In genomic region chr6:98697571-98697970, GRCm38 (mm10) we compare ENCODE assay signal across 22 mouse cellular contexts.
"Had no signal": no experiment of that assay in that cellular context is flagged by ENCODE, and none has a peak within 500 bp of the region (broad histone marks: within the 10 kb centered on the region; RNA-seq: fewer than 3 reads in every experiment).

No protein-coding gene starts in this region.

- DNase-seq: gastrocnemius, postnatal 14 days; gastrocnemius, postnatal 36 days; heart, adult 18-20 months; heart, postnatal 14 days; heart, postnatal 36 days; kidney, adult 18-20 months; kidney, adult 8-10 months; kidney, postnatal 10 days; kidney, postnatal 25 days; kidney, postnatal 4 days; liver; liver, embryonic 13.5 days had no signal

- H3K27me3 ChIP-seq: heart, embryonic 13.5 days; heart, embryonic 15.5 days; hindbrain, embryonic 12.5 days; intestine, embryonic 15.5 days; limb, embryonic 12.5 days; liver, embryonic 13.5 days; liver, embryonic 15.5 days had no signal

- H3K4me1 ChIP-seq: heart, embryonic 13.5 days; heart, embryonic 15.5 days; hindbrain, embryonic 12.5 days; intestine, embryonic 15.5 days; liver, embryonic 13.5 days; liver, embryonic 15.5 days had no signal

- H3K27ac ChIP-seq: heart, embryonic 13.5 days; heart, embryonic 15.5 days; hindbrain, embryonic 12.5 days; hindbrain, embryonic 14.5 days; intestine, embryonic 15.5 days; layer of hippocampus, adult 2 months; left cerebral cortex, adult 2 months; limb, embryonic 10.5 days; limb, embryonic 12.5 days; liver, embryonic 13.5 days; liver, embryonic 15.5 days had no signal

- H3K4me3 ChIP-seq: heart, embryonic 13.5 days; heart, embryonic 15.5 days; hindbrain, embryonic 12.5 days; intestine, embryonic 15.5 days; layer of hippocampus, adult 2 months; left cerebral cortex, adult 2 months; limb, embryonic 10.5 days; limb, embryonic 12.5 days; liver, embryonic 13.5 days; liver, embryonic 15.5 days had no signal

- H3K9me3 ChIP-seq: heart, embryonic 13.5 days; heart, embryonic 15.5 days; hindbrain, embryonic 12.5 days; intestine, embryonic 15.5 days; limb, embryonic 10.5 days; limb, embryonic 12.5 days; liver, embryonic 13.5 days; liver, embryonic 15.5 days had no signal

- H3K36me3 ChIP-seq: heart, embryonic 13.5 days; heart, embryonic 15.5 days; hindbrain, embryonic 12.5 days; intestine, embryonic 15.5 days; limb, embryonic 10.5 days; limb, embryonic 12.5 days; liver, embryonic 13.5 days; liver, embryonic 15.5 days had no signal
